Mouse (Mus musculus): Measurements from ENCODE around the gene Plxdc1. TPM values are rescaled to one million over a fixed set of nuclear protein-coding genes. Genes with fewer than 3 reads are reported as not detected.

The Plxdc1 gene
- polyA plus RNA-seq, 1 experiment: 11.9 TPM

DNA sequence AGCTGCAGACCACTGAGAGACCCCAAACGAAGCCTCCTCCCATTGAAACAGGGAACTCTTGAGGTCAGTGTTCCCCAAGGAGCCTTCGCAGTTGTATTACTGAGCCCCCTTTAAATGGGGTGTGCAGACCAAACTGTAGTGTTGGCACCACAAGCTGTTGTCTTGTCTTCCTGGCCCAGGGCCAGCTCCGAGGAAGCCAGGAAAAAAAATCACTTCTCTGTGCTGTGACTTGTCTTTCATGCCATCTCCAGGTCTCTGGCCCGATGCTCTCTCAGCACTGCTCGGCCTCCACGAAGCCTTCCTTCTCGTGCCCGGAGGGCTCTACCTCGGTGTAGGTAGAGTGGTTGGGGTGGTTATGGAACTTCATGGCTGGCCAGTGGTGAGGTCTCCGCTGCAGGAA, 62.0 kb downstream of the Plxdc1 start:
- TF ChIP-seq CTCF (IDR thresholded peaks at IDR 0.05; ENCODE audit: control insufficient read depth, insufficient read depth, low read length) (no peak), POLR2A (IDR thresholded peaks at IDR 0.05; ENCODE audit: borderline replicate concordance, control insufficient read depth, low read depth, low read length) (no peak)
- Histone ChIP-seq H3K4me3 (replicated peaks; ENCODE audit: control insufficient read depth, low read depth, low read length) (no peak overlapping the region), H3K27ac (ENCODE audit: control insufficient read depth, insufficient read depth, low read depth, low read length, poor library complexity) (no peak overlapping the region), H3K4me1 (ENCODE audit: control insufficient read depth, insufficient read depth, low read length) (no peaks in the 10 kb centered on the region)
- 85% methylated on average over 10 of the region's 10 CpGs for WGBS

DNA sequence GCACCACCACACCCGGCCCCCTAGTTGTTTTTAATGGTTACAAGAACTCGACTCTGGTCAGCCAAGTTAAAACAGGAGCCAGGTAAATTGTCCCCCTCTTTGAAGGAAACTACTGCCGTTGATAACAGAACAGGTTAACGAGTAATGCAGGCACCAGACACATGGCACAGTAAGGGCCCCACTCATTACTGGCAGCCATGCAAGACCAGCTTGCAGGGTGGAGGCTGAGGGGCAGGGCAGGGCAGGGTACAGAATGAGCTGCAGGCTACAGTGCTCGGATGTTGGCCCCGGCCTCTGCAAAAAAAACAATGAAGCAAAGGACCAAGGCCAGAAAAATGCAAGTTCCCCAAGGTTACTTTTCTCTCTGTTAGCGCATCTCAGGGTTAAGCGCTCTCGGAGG, 62.6 kb downstream of the Plxdc1 start:
- TF ChIP-seq CTCF (IDR thresholded peaks at IDR 0.05; ENCODE audit: control insufficient read depth, insufficient read depth, low read length) (no peak), POLR2A (IDR thresholded peaks at IDR 0.05; ENCODE audit: borderline replicate concordance, control insufficient read depth, low read depth, low read length) (no peak)
- Histone ChIP-seq H3K4me1 (ENCODE audit: control insufficient read depth, insufficient read depth, low read length) (no peaks in the 10 kb centered on the region), H3K27ac (ENCODE audit: control insufficient read depth, insufficient read depth, low read depth, low read length, poor library complexity) (no peak overlapping the region), H3K4me3 (replicated peaks; ENCODE audit: control insufficient read depth, low read depth, low read length) (no peak overlapping the region)
- 79% methylated on average over 9 of the region's 9 CpGs for WGBS

DNA sequence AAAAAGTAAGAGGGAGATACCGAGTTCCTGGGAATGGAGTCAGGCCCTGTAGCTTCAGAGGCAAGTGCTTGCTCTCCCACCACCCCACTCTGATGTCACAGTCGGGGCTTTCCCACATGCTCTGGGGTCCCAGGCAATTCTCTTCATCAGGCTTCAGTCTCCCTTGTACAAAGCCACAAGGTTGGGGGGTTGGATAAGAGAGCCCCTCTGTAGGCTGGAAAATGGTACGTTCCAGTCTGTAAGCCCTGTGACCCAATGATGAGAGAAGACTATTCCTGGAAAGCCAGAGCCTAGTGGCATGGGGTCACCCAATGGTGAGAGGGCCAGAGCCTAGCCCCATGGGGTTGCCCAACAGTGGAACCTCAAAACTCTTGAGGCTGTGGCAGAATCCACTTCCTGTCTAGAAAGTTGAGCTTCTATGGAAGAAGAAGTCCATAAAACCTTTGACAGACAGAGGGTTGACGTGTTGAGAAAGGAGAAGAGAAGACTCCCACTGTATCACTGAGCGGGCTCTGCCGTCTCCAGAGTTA, 70.2 kb downstream of the Plxdc1 start:
- TF ChIP-seq POLR2A (IDR thresholded peaks at IDR 0.05; ENCODE audit: borderline replicate concordance, control insufficient read depth, low read depth, low read length) (no peak), CTCF (IDR thresholded peaks at IDR 0.05; ENCODE audit: control insufficient read depth, insufficient read depth, low read length) (no peak)
- WGBS: 66% methylated on average over 6 of the region's 6 CpGs
- Histone ChIP-seq H3K27ac (ENCODE audit: control insufficient read depth, insufficient read depth, low read depth, low read length, poor library complexity) (no peak overlapping the region), H3K4me1 (ENCODE audit: control insufficient read depth, insufficient read depth, low read length) (no peaks in the 10 kb centered on the region), H3K4me3 (replicated peaks; ENCODE audit: control insufficient read depth, low read depth, low read length) (no peak overlapping the region)

DNA sequence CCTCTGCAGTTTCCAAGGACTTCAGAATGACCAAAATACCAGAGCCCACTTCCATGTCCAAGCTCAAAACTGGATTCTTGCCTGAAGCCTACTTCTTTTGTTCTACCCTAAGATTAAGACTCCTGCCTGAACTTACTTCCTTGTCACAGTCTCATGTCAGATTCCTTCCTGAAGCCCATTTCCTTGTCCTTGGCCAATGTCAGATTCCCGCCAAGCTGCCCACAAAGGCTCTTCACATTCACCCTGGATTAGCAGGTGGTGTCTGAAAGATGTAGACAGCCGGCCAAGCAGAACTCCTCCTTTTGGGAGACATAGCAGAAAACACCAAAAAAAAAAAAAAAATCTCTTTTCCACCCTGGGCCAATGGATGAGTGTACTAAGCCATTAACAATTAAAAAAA, 70.8 kb downstream of the Plxdc1 start:
- Histone ChIP-seq H3K4me3 (replicated peaks; ENCODE audit: control insufficient read depth, low read depth, low read length) (no peak overlapping the region), H3K27ac (ENCODE audit: control insufficient read depth, insufficient read depth, low read depth, low read length, poor library complexity) (no peak overlapping the region), H3K4me1 (ENCODE audit: control insufficient read depth, insufficient read depth, low read length) (no peaks in the 10 kb centered on the region)
- 72% methylated on average over 2 of the region's 2 CpGs for WGBS
- TF ChIP-seq CTCF (IDR thresholded peaks at IDR 0.05; ENCODE audit: control insufficient read depth, insufficient read depth, low read length) (no peak), POLR2A (IDR thresholded peaks at IDR 0.05; ENCODE audit: borderline replicate concordance, control insufficient read depth, low read depth, low read length) (no peak)

DNA sequence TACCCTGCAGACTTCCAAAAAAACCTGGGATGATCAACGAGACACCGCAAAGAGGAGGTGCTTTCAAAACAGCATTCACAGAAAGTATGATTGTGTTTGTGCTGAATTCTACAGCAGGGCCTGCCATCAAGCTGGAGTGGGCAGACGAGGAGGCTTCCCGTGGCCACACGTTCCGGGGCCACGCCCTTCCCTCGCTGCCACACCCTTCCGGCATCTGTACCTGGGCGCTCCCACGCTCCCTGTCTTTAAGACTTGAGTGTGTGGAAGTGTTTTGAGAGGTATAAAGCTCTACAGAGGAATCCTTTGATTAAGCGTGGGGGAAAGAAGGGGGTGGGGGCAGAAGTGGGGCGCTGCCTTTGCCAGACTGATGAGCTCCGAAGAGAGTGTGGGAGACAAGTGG, 73.1 kb downstream of the Plxdc1 start:
- H3K4me1 ChIP-seq (ENCODE audit: control insufficient read depth, insufficient read depth, low read length): no peaks in the 10 kb centered on the region
- 81% methylated on average over 14 of the region's 14 CpGs for WGBS
- TF ChIP-seq CTCF (IDR thresholded peaks at IDR 0.05; ENCODE audit: control insufficient read depth, insufficient read depth, low read length) (no peak), POLR2A (IDR thresholded peaks at IDR 0.05; ENCODE audit: borderline replicate concordance, control insufficient read depth, low read depth, low read length) (no peak)
- no peak overlapping the region for H3K27ac ChIP-seq (ENCODE audit: control insufficient read depth, insufficient read depth, low read depth, low read length, poor library complexity)
- no peak overlapping the region for H3K4me3 ChIP-seq (replicated peaks; ENCODE audit: control insufficient read depth, low read depth, low read length)

DNA sequence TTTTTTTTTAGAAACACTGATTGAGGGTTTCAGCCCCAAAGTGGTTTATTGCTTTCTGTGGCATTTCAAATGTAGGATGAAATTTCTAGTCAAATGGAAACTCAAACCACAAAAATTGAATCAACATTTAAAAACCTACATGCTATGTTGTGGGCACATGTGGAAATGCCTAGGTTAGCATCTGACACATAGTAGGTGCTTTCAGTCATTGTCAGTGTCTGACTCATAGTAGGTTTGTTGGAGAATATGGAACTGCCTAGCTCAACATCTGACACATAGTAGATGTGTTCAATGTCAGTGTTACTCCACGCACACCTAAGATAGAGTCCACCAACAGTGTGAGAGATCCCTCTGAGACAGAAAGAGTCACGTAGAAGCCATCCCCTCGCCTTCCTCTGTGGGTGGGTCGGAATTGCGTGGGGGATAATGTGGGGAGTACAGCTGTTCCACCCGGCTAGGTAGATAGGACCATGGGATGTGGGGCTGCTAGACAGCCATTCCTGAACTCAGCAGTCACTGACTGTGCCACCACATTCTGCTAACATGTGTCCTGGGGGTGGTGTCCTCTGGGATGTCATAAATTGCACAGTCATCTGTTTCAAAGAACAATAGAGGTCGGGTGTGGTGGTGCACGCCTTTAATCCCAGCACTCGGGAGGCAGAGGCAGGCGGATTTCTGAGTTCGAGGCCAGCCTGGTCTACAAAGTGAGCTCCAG, 77.5 kb downstream of the Plxdc1 start:
- no peak overlapping the region for H3K27ac ChIP-seq (ENCODE audit: control insufficient read depth, insufficient read depth, low read depth, low read length, poor library complexity)
- WGBS: 73% methylated on average over 11 of the region's 11 CpGs
- no peaks in the 10 kb centered on the region for H3K4me1 ChIP-seq (ENCODE audit: control insufficient read depth, insufficient read depth, low read length)
- TF ChIP-seq POLR2A (IDR thresholded peaks at IDR 0.05; ENCODE audit: borderline replicate concordance, control insufficient read depth, low read depth, low read length) (no peak), CTCF (IDR thresholded peaks at IDR 0.05; ENCODE audit: control insufficient read depth, insufficient read depth, low read length) (no peak)
- H3K4me3 ChIP-seq (replicated peaks; ENCODE audit: control insufficient read depth, low read depth, low read length): no peak overlapping the region

DNA sequence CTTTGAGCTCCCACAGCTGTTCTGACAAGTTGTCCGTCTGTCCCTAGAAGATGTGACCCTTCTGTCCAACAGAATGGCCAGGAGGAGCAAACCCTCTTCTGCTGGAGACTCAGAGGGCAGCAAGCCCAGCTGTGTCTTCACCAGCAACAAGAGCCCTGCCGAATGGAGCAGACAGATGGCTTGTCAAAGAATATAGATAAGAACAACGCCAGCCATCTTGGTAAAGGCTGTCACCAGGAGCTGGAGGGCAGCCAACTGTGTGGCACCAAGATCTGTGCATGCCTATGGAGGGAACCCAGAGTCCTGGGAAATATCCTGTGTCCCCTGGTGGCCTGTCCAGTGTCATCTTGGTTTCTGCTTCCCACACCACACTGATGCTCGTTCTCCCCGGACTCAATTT, 78.3 kb downstream of the Plxdc1 start:
- Histone ChIP-seq H3K4me3 (replicated peaks; ENCODE audit: control insufficient read depth, low read depth, low read length) (no peak overlapping the region), H3K27ac (ENCODE audit: control insufficient read depth, insufficient read depth, low read depth, low read length, poor library complexity) (no peak overlapping the region), H3K4me1 (ENCODE audit: control insufficient read depth, insufficient read depth, low read length) (no peaks in the 10 kb centered on the region)
- 57% methylated on average over 5 of the region's 5 CpGs for WGBS
- TF ChIP-seq POLR2A (IDR thresholded peaks at IDR 0.05; ENCODE audit: borderline replicate concordance, control insufficient read depth, low read depth, low read length) (no peak), CTCF (IDR thresholded peaks at IDR 0.05; ENCODE audit: control insufficient read depth, insufficient read depth, low read length) (no peak)

DNA sequence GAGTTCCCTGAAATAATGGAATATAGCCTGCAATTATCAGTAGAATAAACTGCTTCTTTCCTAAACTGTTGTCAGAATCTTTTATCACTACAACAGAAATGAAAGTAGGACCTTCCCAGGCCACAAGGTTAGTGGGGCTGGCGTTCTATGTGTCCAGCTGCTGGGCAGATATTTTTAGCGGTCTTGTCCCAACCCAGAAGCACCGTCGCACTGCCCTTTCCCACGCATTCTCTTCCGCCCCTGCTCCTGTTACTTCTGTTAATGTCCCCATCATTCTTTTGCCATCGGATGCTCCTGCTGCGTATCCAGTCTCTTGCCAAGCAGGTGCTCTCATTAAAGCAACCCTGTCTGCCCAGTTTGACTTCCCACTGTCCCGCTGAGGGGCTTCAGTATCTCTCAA, 79.3 kb downstream of the Plxdc1 start:
- 88% methylated on average over 9 of the region's 9 CpGs for WGBS

More for the DNA sequence above, 79.3 kb downstream of the Plxdc1 start:
- H3K27ac ChIP-seq (ENCODE audit: control insufficient read depth, insufficient read depth, low read depth, low read length, poor library complexity): no peak overlapping the region
- H3K4me3 ChIP-seq (replicated peaks; ENCODE audit: control insufficient read depth, low read depth, low read length): no peak overlapping the region
- TF ChIP-seq POLR2A (IDR thresholded peaks at IDR 0.05; ENCODE audit: borderline replicate concordance, control insufficient read depth, low read depth, low read length) (no peak), CTCF (IDR thresholded peaks at IDR 0.05; ENCODE audit: control insufficient read depth, insufficient read depth, low read length) (no peak)
- H3K4me1 ChIP-seq (ENCODE audit: control insufficient read depth, insufficient read depth, low read length): no peaks in the 10 kb centered on the region
